Mouse (Mus musculus) right cerebral cortex, postnatal 25 days (tissue): Measurements from ENCODE around the gene Dyrk1b.
"Not testable (repeated sequence)": the region's sequence is repeated elsewhere in the genome, so short reads cannot be mapped to it uniquely, and the experiment has no call there.

ENCODE experiments used
- DNase-seq: peaks from one replicate; pipeline ENCODE4 v3.0.0; 2022

Dyrk1b gene

DNA sequence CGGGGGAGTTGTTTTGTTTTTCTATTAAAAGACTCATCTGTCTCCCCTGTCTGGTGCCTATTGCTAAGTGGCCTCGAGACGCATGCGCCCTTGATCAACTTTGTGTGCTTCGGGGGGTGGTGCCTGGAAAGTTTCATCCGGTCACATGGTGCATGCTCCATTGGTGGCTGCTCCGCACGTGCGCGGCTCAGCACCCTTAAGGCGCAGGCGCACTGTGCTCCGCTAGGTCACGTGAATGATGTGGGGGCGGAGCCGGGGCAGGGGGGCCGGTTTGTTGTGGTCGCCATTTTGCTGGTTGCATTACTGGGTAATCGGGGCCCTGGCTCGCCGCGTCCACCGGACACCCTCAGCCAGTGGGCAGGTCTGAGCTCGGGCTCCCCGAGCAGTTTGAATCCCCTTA lies at the start of gene Dyrk1b:
Dyrk1b (plus strand) TSS at position 242 of the 400 bp plus-strand sequence.
- peak; percentile 97 for DNase-seq

DNA sequence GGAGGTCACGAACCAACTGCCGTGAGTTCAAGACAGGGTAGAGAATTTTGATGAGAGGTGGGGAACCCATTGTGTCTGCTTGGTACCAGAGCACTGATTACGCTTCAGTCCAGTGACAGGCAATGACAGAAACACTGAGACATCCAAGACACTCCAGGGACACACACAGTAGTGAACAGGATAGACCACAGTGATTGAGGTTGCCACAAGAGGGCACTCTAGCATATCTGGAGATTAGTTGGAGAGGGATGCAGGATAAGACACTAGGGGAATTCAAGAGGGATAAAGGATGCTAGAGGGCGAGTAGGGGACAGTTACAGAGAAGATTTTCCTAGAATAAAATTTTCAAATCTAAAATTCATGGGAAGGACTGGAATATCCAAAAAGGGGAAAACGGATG lies 41.7 kb upstream of the Dyrk1b start:
- peak; percentile 13 for DNase-seq

DNA sequence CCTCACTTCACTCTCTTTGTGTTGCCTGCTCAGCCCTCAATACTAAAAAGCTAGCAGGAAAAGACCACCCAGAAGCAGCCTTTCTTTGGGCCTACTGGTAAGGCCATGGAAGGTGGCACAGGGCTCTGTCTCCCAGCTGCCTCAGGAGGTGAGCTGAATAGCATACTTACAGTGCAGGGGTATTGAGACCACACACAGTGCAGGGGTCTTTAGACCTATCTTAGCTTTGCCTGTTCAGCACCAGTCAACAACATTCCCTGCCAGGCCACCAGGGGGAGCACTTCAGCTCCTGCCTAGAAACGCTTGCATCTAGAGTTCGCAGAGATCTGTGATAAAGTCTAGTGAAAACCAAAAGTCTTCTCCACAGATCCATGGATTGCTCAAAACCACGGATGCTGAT lies 31.0 kb upstream of the Dyrk1b start:
- peak; percentile 42 for DNase-seq

DNA sequence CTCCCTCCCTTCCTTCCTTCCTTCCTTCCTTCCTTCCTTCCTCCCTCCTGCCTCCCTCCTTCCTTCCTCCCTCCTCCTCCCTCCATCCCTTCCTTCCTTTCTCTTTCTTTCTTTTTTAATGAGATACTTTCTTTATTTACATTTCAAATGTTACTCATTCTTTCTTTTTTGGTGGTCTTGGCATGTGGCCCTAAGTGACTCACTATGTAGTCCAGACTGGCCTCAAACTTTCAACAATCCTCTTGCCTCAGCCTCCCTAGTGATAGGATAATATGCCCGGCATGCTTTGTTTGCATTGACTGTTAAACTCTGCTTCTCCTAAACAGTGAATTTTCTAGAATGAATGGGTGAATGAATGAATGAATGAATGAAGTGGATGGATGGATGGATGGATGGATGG lies 29.4 kb upstream of the Dyrk1b start:
- no peak for DNase-seq

DNA sequence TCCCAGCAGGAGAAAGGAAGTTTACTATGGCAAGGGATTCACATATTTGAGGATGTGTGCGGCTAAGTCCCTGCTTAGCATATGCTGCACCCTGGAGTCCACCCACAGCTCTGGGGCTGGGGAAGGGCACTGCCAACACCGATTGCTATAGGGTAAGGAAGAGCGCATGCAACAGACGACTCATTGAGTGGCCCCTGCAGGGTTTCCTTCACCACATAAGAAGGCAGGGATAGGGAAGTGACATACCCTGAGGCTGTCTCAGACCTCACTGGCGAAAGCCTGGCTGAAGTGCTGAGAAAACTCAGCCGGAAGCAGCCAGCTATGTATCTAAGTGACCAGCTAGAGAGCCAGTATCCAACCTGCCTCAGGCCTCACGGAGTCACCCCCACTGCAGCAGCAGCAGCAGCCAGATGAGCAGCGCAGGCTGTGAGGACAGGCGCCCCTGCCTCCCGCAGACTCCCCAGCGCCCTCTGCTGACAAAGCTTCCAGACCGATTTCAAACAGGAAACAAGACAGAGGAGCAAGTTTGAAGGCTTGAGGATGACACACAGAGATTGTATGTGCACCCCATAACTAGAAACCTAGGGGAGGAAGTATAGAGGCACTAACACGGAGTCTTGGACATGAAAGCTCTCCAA lies 27.6 kb upstream of the Dyrk1b start:
- peak; percentile 22 for DNase-seq

DNA sequence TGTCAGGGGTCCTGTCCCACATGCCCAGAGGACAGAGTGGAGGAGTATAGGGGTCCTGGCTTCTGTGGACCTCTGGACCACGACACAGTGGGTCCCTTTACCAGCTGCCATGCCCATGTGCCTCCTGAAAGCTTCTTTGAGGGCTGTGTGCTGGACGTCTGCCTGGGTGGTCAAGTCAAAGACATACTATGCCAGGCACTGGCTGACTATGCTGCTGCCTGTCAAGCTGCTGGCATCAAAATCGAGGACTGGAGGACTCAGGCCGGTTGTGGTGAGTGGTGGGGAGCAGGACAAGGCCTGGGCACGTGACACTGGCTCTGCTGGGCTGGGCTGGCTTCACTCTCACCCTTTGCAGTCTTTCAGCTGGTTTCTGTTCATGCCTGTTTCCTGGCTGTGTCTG lies 25.7 kb upstream of the Dyrk1b start:
- not testable (repeated sequence) for DNase-seq

DNA sequence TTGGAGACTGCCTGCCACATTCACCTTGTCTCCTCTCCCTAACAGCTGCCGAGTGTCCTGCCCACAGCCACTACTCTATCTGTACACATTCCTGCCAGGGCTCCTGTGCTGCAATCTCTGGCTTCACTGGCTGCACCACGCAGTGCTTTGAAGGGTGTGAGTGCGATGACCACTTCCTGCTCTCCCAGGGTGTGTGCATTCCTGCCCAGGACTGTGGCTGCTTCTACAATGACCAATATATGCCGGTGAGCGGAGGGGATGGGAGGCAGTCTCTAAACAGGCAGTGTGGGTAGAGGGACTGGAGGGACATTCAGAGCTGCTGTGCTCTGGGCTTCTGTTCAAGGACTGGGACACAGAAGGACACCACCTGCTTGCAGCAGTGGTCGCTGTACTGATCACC lies 20.0 kb upstream of the Dyrk1b start:
- no peak for DNase-seq

DNA sequence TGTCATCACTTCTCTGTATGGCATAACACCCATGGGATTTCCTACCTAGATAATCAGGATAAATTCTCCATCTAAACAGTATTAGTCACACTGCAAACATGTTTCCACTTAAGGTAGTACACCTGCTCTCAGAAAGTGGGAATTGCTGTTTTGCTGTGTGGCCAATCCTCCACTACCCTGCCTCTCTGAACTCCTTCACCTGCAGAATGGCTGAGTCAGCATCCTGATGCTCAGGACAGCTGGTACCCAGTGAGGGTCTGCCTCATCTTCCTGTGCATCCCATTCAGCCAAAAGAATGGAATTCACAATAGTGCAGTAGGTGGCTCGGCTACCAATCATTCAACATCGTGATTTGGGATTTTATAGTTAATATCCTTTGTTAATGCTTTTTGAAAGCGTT lies 19.4 kb upstream of the Dyrk1b start:
- DNase-seq: no peak

DNA sequence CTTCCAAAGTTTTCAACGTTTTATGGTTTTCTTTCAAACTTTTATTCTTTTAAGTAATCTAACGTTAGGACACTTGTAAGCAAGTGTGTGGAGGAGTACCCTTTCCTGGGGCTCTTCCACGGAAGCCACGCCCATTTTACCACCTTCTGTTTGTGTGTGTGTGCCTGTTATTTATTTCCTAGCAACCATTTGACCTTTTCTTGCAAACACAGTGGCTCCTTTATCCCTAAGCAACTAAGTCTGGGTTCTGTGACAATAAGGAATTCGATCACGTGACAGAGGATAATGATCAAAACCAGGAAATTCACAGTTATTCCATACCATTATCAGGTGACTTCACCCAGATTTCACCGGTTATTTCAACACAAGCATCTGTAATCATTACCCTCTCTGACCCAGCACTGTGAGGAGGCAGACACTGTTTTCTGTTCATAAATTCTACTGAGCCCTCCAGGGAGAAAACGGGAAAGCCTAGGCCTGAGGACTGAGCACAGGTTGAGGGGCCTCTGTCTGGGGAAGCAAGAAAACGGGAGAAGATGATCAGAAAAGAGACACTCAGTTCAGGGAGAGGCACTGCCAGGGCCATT lies 18.0 kb upstream of the Dyrk1b start:
- DNase-seq: no peak

DNA sequence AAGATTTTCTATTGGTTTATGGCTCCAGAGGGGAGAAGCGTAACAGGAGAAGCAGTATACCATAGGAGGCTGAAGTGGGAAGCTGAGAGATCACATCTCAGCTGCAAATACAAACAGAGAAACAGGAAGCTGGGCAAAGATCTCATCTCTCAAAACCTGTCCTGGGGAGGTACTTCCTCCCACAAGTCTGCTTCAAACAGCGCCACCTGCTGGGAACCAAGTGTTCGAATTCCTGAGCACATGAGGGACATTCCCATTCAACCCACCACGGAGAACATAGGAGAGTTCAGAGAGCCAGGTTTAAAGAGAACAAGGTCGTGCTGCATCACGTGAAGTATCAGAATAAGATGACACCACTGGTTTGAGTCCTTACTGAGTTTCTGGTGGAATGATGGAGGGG lies 13.9 kb upstream of the Dyrk1b start:
- DNase-seq: no peak

DNA sequence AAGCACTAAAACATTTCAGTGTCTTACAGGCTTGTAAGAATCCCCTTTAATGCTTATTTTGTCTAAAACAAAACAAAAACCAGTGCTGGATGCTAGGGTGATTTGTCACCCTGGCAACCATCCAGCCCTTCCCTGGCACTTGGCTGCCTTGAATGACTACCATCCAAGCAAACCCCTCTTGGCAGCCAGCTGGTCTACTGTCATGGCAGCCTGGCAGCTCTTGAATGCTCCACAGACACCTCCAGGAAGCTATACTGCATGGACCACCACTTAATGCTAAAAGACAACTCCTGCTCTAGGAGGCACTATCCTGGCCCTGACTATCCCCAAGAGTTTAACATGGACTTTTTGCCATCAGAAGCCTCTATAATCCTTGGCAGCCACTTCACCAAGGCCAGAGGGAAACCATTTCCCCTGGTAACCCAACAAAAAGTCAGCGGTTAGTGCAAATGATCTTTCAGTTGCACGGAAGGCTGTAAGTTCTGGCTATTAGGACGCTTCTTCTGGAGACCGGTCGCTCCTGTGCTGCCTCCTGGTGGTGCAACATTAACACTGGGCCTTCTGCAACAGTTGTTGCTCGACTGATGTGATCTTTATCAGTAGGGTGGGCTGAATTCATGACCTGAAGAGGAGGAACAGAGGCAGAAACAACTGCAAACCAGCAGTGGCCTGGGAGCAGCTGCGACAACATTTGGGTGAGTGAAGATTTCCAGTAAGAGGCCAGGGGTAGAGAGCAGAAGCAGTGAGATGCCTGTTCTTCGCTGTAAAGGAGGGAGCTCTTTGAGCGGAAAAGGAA lies 10.8 kb upstream of the Dyrk1b start:
- DNase-seq: peak; percentile 21

DNA sequence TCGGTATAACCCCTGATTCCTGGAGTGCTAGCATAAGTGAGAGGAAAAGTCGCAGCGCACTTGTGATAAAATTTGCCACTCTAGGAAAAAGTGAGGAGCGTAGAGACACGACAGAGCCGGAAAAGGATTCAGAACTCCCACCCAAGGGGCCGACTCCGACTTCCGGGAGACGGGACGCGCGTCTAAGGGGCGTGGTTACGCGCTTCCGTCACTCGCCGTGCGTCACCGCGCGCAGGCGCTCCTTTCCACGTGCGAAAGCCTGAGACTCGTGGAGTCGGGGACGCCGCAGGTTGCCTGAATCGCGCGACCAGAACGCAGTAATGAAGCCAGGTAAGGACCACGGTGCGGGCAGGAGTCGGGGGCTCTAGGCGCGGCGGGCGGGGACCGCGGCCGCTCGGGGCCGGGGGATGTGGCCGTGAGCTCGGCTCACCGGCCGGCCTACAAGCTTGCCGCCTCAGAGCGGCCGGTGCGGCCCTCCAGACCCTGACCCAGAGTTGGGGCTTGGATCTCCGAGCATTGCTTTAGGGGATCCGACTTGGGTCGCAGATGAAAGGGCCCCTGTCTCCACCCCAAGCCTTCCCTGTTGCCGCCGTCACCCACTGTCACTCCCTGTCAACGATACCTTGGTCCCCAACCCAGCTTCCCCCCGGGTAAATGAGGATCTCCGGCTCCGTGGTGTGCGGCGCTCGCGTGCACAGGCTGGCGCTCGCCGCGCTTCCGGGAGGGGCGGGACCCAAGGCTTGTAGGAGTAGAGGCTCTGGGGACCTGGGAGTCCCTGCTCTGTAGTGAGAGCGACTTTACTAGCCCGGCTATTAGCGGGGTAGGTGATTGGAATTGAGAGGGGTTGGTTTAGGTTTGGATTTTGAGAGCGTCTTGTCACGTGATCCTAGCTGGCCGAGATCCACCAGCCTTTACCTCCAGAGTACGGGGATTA lies 9.5 kb upstream of the Dyrk1b start, which contains the start of gene Fbl:
Fbl (plus strand) TSS at position 222 of the 934 bp plus-strand sequence.
- peak; percentile 94 for DNase-seq

DNA sequence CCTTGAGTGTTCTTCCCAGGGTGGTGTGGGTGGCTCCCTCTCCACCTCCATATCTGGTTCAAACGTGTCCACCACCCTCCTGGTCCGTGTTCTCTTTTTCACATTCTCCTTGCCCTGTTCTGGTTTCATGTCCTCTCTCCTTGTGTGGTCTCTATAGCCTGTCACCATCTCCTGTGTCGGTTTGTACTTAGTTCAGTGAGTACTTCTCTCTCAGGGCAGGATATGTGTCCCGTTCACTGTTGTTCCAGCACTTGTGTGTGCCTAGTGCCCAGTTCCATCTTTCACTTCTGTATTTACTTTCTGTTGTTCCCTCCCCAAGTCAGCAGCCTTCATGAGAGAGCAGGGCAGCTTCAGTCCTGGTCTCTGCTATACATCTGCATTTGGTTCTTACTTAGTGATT lies 3.9 kb upstream of the Dyrk1b start:
- no peak for DNase-seq

DNA sequence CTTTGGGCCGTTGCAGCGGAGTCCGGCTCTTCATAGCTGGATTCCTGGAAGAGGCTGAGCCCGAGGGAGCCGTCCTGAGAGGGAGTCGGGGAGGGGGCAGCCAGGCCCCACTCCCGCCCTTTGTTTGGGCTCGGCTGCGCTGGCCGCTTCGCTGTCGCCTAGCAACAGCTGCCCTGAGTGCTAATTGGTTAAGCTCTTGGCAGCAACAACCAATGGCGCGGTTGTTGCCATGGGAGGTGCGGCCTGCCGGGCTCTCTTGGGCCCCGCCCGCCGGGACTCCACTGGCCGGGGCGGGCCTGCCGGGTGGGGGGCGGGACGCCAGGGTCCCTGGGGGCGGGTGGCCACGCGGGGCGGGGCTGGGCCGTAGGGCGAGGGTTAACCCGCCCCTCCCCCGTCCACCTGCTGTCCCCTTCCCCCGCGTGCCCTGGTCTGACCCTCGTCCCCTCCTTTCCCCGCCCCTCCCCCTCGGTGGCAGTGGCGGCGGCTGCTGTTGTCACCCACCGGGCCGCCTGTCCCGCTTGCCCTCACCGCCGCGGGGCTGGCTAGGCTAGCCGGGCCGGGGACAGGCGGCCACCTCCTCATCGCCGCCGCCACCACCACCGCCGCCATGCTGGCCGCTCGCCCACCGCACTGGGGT lies 590 bp downstream of the Dyrk1b start:
- DNase-seq: peak; percentile 95

DNA sequence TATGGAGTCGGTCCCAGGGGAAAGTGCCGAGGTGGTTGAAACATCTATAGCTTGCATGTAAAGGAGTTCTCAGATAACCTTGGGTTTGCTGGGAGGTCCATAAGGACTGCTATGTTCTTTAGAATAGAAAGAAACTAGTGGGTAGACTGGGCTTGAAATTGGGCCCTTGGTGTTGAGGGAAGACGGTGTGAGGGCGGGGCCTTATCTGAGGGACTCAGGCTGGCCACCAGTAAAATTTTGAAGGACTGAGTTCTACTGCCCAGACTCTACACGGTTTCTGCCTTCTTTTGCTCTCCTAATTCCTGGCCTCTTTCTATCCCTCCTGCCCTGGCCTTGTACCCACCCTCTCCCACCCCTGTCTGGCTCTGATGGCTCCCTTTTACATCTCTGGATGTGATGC lies 1.6 kb downstream of the Dyrk1b start:
- DNase-seq: no peak

DNA sequence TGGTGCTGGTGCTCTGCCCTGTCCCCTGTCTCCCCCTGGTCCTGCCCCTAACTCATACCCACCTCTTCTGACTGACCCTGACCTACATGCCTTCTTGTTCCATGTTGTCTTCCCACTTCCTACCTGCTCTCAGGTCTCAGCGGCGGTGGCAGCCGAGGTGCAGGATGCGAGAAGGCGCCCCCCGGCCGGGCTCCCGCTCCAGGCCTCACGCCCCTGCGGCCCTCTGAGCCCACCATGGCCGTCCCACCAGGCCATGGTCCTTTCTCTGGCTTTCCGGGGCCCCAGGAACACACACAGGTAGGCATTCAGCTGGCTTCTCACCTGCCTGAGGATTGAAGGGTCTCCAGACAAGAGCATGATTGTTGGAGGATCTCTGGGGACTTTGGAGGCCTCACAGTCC lies 2.1 kb downstream of the Dyrk1b start:
- DNase-seq: no peak

DNA sequence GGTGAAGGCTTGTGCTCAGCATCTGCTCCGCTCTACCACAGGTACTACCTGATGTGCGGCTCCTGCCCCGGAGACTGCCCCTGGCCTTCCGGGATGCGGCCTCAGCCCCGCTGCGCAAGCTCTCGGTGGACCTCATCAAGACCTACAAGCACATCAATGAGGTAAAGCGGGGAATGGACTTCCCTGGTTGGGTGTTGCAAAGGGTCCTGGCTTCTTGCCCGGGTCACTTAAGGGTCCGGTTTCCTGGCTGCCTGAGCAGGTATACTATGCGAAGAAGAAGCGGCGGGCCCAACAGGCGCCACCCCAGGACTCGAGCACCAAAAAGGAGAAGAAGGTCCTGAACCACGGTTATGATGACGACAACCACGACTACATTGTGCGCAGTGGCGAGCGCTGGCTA lies 3.1 kb downstream of the Dyrk1b start:
- DNase-seq: no peak

DNA sequence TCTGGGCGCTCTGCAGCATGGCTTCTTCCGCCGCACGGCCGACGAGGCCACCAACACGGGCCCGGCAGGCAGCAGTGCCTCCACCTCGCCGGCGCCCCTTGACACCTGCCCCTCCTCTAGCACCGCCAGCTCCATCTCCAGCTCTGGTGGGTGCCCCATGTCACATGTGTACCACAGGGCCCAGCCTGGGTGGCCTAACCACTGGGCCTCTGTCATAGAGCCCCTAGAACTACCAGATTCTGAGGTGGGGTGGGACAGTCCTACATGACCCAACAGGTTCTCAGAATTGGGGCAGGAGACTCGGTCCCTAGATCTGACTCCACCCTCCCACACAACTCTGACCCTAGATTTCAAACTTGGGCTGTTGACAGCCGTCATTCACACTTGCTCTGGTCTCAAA lies 6.6 kb downstream of the Dyrk1b start:
- no peak for DNase-seq

DNA sequence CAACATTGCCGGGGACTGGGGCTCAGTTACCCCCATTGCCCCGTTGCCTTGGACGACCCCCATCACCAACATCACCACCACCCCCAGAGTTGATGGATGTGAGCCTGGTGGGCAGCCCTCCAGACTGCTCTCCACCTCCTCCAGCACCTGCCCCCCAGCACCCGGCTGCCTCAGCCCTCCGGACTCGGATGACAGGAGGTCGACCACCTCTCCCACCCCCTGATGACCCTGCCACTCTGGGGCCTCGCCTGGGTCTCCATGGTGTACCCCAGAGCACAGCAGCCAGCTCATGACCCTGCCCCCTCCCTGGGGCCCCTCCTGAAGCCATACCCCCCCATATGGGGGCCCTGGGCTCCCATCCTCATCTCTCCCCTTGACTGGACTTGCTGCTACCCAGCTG lies 7.4 kb downstream of the Dyrk1b start:
- DNase-seq: no peak

DNA sequence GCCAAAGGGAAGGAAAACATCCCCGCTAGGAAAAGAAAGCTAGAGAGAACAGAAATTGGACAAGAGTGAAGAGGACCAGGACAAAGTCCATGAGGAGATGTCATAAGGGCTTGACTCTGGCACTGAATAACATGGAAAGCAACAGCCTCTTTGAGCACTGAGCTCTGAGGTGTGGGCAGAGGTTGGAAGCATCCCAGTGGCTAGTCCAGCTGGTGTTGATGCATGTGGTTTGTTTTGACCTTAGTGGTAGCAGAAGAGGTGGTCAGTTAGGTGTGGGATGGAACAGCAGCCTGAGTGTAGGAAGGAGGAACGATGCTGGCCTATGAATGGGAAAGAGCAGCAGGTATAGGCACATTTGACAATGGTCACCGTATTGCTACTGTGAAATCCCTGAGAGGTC lies 12.2 kb downstream of the Dyrk1b start:
- DNase-seq: no peak

DNA sequence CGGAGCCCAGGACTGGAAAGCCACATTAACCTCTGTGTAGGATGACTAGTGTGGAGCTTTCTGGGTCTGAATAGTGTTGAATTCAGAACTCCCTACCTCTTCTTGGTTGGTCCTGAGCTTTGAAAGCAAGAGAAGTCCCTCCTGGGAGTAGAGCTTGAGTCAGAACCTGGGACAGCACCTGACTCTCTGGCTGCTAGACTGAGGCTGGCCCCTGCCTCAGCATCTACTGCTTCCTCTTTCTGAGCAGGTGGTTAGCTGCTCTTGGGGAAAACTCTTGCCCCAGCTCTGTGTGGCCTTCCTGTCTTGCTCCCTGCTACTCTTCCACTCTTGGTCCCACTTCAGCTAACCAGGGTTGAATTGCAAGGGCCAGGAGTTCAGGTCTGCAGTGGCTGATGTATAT lies 12.6 kb downstream of the Dyrk1b start:
- no peak for DNase-seq

DNA sequence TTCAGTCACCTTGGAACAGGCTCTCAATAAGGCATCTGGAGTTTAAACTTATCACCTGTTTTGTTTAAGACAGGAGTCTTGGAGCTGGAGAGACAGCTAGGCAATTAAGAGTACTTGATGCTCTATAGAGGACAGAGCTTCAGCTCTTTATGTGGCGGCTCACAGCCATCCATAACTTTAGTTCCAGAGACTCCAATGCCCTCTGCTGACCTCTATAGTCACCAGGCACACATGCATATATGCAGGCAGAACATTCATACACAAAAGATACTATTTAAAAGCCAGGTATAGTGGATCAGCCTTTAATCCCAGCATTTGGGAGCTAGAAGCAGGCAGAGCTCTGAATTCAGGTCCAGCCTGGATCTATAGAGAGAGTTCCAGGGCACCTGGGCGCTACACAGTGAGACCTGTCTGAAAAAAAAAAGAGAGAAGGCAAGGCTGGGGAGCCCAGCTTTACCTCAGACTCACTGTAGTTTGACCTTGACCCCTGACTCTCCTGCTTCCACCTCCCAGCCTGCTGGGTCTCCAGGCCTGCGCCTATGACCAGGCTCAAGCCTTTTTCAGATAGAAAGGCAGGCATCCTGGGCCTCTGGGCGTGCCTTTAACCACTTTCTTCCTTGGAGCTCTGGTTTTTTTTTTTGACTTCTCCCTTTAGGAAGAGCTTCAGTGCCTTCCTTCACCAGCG lies 16.3 kb downstream of the Dyrk1b start:
- DNase-seq: no peak
